Mouse (Mus musculus) intestine, embryonic 16.5 days (tissue): ENCODE data around the gene Atrnl1. TPM values are rescaled to one million over a fixed set of nuclear protein-coding genes. Genes with fewer than 3 reads are reported as not detected.
A peak's percentile ranks its signal among the peaks of the same experiment; 100 is the strongest.

ENCODE experiments used
- ATAC-seq: fragments of 200-750 bp; cut with Nextera tagmentation; 2 replicates; pipeline ENCODE4 v1.8.0; 2017; ENCODE audit warnings: moderate TSS enrichment, moderate library complexity
- H3K27ac ChIP-seq: fragments of 300-500 bp; sonication (generic); 2 replicates; pipeline ENCODE4 v1.5.1; 2014; ENCODE audit warnings: mild to moderate bottlenecking, low read length
- H3K27me3 ChIP-seq: fragments of 300-500 bp; sonication (generic); replicated peaks from 2 replicates; pipeline ENCODE4 v1.6.1; 2014; ENCODE audit warnings: low read length, control low read depth, mixed read lengths; ENCODE audit not compliant: control insufficient read depth, insufficient read depth
- H3K36me3 ChIP-seq: fragments of 300-500 bp; sonication (generic); 2 replicates; pipeline ENCODE4 v1.6.1; 2014; ENCODE audit warnings: low read length, control low read depth; ENCODE audit not compliant: control insufficient read depth, insufficient read depth
- H3K4me1 ChIP-seq: fragments of 300-500 bp; sonication (generic); 2 replicates; pipeline ENCODE4 v1.6.1; 2014; ENCODE audit warnings: low read length, control low read depth, mixed read lengths; ENCODE audit not compliant: control insufficient read depth, insufficient read depth
- H3K4me2 ChIP-seq: fragments of 300-500 bp; sonication (generic); 2 replicates; pipeline ENCODE4 v1.6.1; 2014; ENCODE audit warnings: low read depth, low read length, control low read depth
- H3K4me3 ChIP-seq: fragments of 300-500 bp; sonication (generic); 2 replicates; pipeline ENCODE4 v1.5.1; 2014; ENCODE audit warnings: mild to moderate bottlenecking, low read length
- H3K9ac ChIP-seq: fragments of 300-500 bp; sonication (generic); 2 replicates; pipeline ENCODE4 v1.6.1; 2014; ENCODE audit warnings: low read depth, low read length
- H3K9me3 ChIP-seq: fragments of 300-500 bp; sonication (generic); 2 replicates; pipeline ENCODE4 v1.6.1; 2016; ENCODE audit warnings: low read length, control low read depth; ENCODE audit not compliant: control insufficient read depth
- WGBS: fragments of 180-500 bp; shearing (Covaris S2); extraction: QIAGEN DNeasy Blood & Tissue Kit; methylation state at CpG from one replicate; pipeline ENCODE4 v1.1.7; 2014; 5-methylcytosine and 5-hydroxymethylcytosine counted together
- polyA plus RNA-seq: library from polyadenylated mRNA; unstranded; fragments of >200 nt; fragmentation: Nextera tagmentation; extraction: Ambion mirVana; gene quantifications from 2 replicates; pipeline ENCODE4 v1.2.1, GENCODE M21; 2015

Atrnl1 gene
- polyA plus RNA-seq, 1 experiment from 2014 or later: 2.8 TPM

DNA sequence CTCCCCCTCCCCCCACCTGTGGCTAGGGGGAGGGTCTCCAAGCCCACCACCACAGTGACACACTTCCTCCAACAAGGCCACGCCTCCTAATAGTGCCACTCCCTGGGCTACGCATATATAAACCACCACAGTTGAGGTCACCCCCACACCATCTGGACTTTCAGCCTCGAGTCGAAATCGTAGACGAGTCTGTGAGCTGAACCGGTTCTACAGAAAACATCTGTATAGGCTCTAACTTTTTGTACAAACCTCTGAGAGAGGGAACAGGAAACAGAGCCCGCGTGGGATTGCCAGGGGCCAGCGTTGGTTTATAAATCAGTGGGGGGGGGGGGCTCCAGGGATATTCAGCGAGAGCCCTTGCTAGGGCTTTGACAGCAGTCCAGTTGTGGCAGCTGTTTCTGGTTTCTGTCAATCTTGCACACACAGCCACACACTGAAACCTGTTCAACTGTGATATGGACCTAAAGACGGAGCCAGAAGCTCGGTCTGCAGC lies 508.9 kb downstream of the Atrnl1 start:
- Histone ChIP-seq H3K27ac (0 out of 2 replicates have a peak overlapping the region, but pooled peaks have one; percentile 19), H3K27me3 (no peaks in the 10 kb centered on the region), H3K4me2 (peak overlapping the region; percentile 13; the same call in 1 of the 2 replicates), H3K9ac (no peak overlapping the region), H3K9me3 (no peaks in the 10 kb centered on the region), H3K4me3 (no peak overlapping the region), H3K4me1 (peaks cover 9% of the 10 kb centered on the region; the same call in 1 of the 2 replicates), H3K36me3 (no peaks in the 10 kb centered on the region)
- 41% methylated on average over 13 of the region's 13 CpGs for WGBS
- peak; percentile 48; the same call in 1 of the 2 replicates for ATAC-seq

DNA sequence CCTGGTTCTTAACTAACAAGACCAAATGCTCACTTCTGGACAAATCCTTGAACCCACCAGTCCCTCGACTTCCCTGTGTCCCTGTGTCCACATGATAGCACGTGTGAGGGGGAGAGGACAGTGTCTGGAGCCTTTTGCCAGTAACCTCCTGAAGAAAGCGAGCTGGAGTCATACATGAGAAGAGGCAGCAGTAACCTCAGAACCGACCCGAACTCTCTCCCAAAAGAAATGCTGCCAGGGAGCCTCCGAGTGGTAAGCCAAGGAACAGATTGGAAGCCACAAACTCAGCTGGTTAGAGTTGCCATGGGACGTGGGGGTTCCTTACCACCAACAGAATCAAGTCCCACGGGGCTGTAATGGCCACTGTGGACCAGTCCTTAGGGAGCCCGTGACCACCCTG lies 509.8 kb downstream of the Atrnl1 start:
- H3K9me3 ChIP-seq: no peaks in the 10 kb centered on the region

DNA sequence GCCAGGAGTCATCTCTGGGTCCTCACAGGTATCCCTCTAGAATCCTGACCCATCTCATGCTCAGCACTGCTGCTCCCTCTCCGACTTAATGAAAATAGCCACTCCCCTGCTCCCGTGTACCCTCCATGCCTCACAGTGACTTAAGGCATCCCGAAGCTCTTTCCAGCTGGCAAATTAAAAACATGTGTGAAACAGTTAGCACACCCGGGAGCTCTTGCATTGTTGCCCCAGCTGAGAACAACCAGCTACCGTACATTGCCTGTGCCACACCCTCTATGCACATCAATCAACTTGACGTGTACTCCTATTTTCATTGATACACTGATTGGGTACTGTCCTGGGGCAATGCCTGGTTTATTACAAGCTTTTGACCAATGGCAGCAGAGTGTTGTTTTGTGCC lies 510.8 kb downstream of the Atrnl1 start:
- H3K4me1 ChIP-seq: peaks cover 9% of the 10 kb centered on the region; the same call in 1 of the 2 replicates
- H3K27me3 ChIP-seq: no peaks in the 10 kb centered on the region
- ATAC-seq: no peak
- no peak overlapping the region for H3K4me2 ChIP-seq
- H3K36me3 ChIP-seq: no peaks in the 10 kb centered on the region
- H3K27ac ChIP-seq: no peak overlapping the region
- H3K9me3 ChIP-seq: no peaks in the 10 kb centered on the region
- H3K4me3 ChIP-seq: no peak overlapping the region
- 73% methylated on average over 6 of the region's 6 CpGs for WGBS
- H3K9ac ChIP-seq: no peak overlapping the region

More for the DNA sequence above, 509.8 kb downstream of the Atrnl1 start:
- no peak overlapping the region for H3K27ac ChIP-seq
- no peak for ATAC-seq
- no peak overlapping the region for H3K4me3 ChIP-seq
- peaks cover 9% of the 10 kb centered on the region; the same call in 1 of the 2 replicates for H3K4me1 ChIP-seq
- no peak overlapping the region for H3K9ac ChIP-seq
- H3K4me2 ChIP-seq: no peak overlapping the region
- H3K36me3 ChIP-seq: no peaks in the 10 kb centered on the region
- WGBS: 89% methylated on average over 9 of the region's 9 CpGs
- H3K27me3 ChIP-seq: no peaks in the 10 kb centered on the region

DNA sequence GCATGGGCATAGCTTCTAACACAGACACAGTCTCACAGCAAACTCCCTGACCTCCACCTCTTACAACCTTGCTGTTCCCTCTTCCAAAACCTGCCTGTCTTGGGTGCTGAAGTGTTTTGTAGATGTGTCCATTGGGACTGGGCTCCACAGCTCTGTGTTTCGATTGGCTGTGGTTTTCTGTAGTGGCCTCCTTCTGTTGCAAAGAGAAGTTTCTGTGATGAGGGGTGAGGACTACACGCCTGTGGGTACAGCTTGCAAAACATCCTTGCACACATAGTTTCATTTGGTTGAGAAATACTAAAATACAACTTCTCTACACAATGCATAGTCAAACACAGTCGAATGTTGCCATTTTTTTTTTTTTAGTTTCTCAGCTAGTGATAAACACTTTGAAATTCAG lies 512.8 kb downstream of the Atrnl1 start:
- H3K9me3 ChIP-seq: no peaks in the 10 kb centered on the region
- no peaks in the 10 kb centered on the region for H3K27me3 ChIP-seq
- ATAC-seq: no peak
- H3K9ac ChIP-seq: no peak overlapping the region
- no peak overlapping the region for H3K27ac ChIP-seq
- WGBS: 87% methylated on average over 3 of the region's 3 CpGs
- H3K4me3 ChIP-seq: no peak overlapping the region
- H3K4me2 ChIP-seq: no peak overlapping the region
- H3K4me1 ChIP-seq: peaks cover 9% of the 10 kb centered on the region; the same call in 1 of the 2 replicates
- no peaks in the 10 kb centered on the region for H3K36me3 ChIP-seq

DNA sequence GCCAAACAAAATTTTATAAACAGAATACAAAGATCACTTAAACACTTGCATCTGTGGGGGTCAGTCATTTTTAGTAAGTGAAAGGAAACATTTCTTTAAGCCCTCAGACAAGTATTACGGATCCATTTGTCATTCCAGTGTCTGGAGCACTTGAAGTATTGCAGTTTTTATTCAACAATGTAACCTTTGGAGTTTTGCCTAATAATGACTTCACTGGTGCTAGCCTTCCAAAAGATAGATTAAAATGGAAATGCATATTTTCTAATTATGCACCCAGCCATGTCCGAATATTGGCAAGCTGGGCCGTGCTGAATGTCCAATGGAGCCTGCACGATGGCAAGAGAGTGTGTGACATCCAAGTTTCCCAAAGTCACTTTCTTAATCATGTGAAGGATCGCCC lies 513.7 kb downstream of the Atrnl1 start:
- WGBS: 52% methylated on average over 5 of the region's 5 CpGs
- H3K9ac ChIP-seq: no peak overlapping the region
- no peaks in the 10 kb centered on the region for H3K9me3 ChIP-seq
- no peak overlapping the region for H3K27ac ChIP-seq
- no peak for ATAC-seq
- no peaks in the 10 kb centered on the region for H3K36me3 ChIP-seq
- no peaks in the 10 kb centered on the region for H3K27me3 ChIP-seq
- no peak overlapping the region for H3K4me3 ChIP-seq
- peaks cover 5% of the 10 kb centered on the region; the same call in 1 of the 2 replicates for H3K4me1 ChIP-seq
- H3K4me2 ChIP-seq: no peak overlapping the region

DNA sequence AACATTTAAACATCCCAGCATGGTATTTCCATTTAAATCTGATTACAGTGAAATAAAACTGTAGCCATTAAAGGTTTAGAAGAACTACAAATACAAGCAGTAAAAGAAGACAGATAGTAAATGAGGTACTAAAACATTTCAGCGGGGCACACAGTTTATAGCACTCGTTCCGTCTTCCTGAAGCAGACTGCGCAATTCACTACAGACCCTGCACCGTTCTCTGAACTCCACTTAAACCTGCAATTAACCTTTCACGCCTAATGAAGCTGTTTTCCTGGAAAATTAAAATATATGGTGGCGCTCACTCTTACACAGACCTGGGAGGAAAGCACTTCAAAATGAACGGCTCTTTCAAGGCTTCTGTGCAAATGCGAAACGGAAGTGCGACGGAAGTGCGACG lies 514.2 kb downstream of the Atrnl1 start:
- Histone ChIP-seq H3K4me3 (no peak overlapping the region), H3K4me2 (no peak overlapping the region), H3K27ac (no peak overlapping the region), H3K36me3 (no peaks in the 10 kb centered on the region), H3K9ac (no peak overlapping the region), H3K4me1 (peaks cover 1% of the 10 kb centered on the region; the same call in 1 of the 2 replicates), H3K27me3 (no peaks in the 10 kb centered on the region), H3K9me3 (no peaks in the 10 kb centered on the region)
- no peak for ATAC-seq
- WGBS: 70% methylated on average over 14 of the region's 14 CpGs

DNA sequence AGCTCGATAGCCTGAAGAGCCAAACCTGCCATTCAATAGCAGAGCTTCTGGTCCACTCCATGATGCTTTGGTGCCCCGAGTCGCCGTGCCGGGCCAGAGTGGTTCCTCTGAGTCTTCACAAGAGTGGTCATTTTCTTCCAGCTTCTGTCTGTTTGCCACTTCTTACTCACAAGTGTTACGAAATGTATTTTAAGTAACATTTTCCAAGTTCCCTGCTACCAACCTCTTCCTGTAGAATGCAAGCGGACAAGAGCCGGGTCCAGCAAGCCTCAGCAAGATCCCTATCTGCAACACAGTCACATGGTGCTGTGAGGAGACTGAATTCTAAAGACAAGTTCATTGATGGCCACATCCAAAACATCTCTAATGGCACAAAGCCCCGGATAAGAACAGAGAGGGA lies 521.1 kb downstream of the Atrnl1 start:
- no peak overlapping the region for H3K4me2 ChIP-seq
- WGBS: 93% methylated on average over 9 of the region's 9 CpGs
- H3K27ac ChIP-seq: no peak overlapping the region
- H3K4me1 ChIP-seq: no peaks in the 10 kb centered on the region
- no peak overlapping the region for H3K9ac ChIP-seq
- no peaks in the 10 kb centered on the region for H3K36me3 ChIP-seq
- no peaks in the 10 kb centered on the region for H3K9me3 ChIP-seq
- H3K4me3 ChIP-seq: no peak overlapping the region
- no peak for ATAC-seq
- H3K27me3 ChIP-seq: no peaks in the 10 kb centered on the region

DNA sequence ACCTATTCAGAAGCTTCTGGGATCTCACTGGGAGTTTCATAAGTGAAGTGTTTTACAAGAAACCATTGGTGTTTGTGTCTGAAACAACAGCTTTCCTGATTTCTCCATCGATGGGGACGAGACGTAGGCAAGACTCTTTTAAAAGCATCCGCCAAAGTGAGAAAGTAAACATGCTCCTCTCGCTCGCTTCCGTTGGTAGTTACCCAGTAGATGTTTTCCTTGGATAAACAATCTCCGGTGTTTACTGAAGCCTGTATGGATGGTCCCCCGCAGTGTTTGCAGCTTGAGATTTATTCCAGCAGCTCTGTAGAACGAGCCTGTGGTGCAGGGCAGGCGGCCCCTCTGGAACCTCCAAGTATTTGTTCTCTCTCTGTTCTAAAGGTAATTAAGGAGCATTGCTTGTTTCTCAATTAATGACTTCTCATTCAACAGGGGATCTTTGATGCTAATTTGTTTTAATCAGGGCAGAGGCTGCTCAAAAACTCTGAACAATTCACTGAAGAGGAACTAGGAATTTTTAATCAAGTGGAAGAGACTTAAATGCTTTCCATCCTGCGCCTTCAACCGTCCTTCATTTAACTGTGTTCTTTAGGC lies 529.5 kb downstream of the Atrnl1 start:
- H3K27ac ChIP-seq: no peak overlapping the region
- no peak overlapping the region for H3K4me3 ChIP-seq
- no peak overlapping the region for H3K4me2 ChIP-seq
- H3K9ac ChIP-seq: no peak overlapping the region
- H3K36me3 ChIP-seq: no peaks in the 10 kb centered on the region
- no peaks in the 10 kb centered on the region for H3K9me3 ChIP-seq
- ATAC-seq: no peak
- WGBS: 32% methylated on average over 13 of the region's 13 CpGs
- H3K4me1 ChIP-seq: 0 out of 2 replicates have a peak, but pooled peaks cover 7% of the 10 kb centered on the region
- no peaks in the 10 kb centered on the region for H3K27me3 ChIP-seq

DNA sequence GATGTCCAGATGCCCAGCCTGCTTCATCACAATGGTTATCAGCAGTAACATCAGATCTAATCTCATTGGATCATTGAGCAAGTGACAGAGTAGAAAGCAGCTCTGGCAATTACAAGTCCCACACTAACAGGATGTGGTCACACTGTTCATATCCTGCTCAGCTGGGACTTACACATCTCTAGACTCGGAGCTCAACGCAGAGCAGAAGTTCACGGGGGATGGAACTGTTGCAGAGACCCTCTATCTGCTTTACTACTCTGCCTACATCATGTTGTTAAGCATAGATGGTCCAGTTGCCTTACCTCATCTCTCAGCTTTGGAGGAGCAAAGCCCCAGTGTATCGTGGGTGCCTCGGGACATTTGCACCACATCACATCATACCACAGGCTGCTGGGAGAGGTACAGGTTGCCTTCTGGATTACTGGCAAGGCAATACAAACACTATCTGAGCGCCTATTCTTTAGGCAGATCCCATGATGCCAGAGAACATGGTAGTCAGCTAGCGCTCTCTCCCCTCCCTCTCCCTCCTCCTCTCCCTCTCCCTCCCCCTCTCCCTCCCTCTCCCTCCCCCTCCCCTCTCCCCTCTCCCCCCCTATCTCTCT lies 533.1 kb downstream of the Atrnl1 start:
- Histone ChIP-seq H3K9me3 (no peaks in the 10 kb centered on the region), H3K27me3 (no peaks in the 10 kb centered on the region), H3K4me2 (no peak overlapping the region), H3K9ac (no peak overlapping the region), H3K4me1 (no peaks in the 10 kb centered on the region), H3K27ac (no peak overlapping the region), H3K36me3 (no peaks in the 10 kb centered on the region), H3K4me3 (no peak overlapping the region)
- 90% methylated on average over 7 of the region's 7 CpGs for WGBS
- ATAC-seq: no peak
